In genomic region chr4:95953328-95953727, GRCm38 (mm10) we compare ENCODE assay signal across 19 mouse cellular contexts.
"Had no signal": no experiment of that assay in that cellular context is flagged by ENCODE, and none has a peak within 500 bp of the region (broad histone marks: within the 10 kb centered on the region; RNA-seq: fewer than 3 reads in every experiment).

No protein-coding gene starts in this region.

- H3K9ac ChIP-seq: lung, embryonic 14.5 days; midbrain, embryonic 12.5 days; neural tube, embryonic 13.5 days; neural tube, embryonic 15.5 days; stomach, embryonic 15.5 days had no signal

- H3K4me3 ChIP-seq: midbrain, embryonic 10.5 days; midbrain, embryonic 12.5 days; myocyte; neural tube, embryonic 13.5 days; neural tube, embryonic 15.5 days; stomach, embryonic 15.5 days had no signal

- H3K27me3 ChIP-seq: midbrain, embryonic 12.5 days; neural tube, embryonic 13.5 days; neural tube, embryonic 15.5 days; stomach, embryonic 15.5 days had no signal

- ATAC-seq: midbrain, embryonic 16.5 days had no signal

- H3K9me3 ChIP-seq: midbrain, embryonic 10.5 days; midbrain, embryonic 12.5 days; neural tube, embryonic 13.5 days; neural tube, embryonic 15.5 days; stomach, embryonic 15.5 days had no signal

- H3K4me1 ChIP-seq: midbrain, embryonic 10.5 days; midbrain, embryonic 12.5 days; neural tube, embryonic 13.5 days; neural tube, embryonic 15.5 days; stomach, embryonic 15.5 days had no signal

- H3K27ac ChIP-seq: midbrain, embryonic 10.5 days; midbrain, embryonic 12.5 days; neural tube, embryonic 13.5 days; neural tube, embryonic 15.5 days; stomach, embryonic 15.5 days; stomach, postnatal 0 days had no signal

- DNase-seq: lung, adult 18-20 months; lung, embryonic 14.5 days; lung, postnatal 10 days; lung, postnatal 4 days; midbrain, embryonic 14.5 days; retina, postnatal 1 day; right cerebral cortex, adult 18-20 months; right cerebral cortex, postnatal 14 days; thymus, adult 2 months; thymus, postnatal 25 days; thymus, postnatal 4 days had no signal

- H3K36me3 ChIP-seq: midbrain, embryonic 10.5 days; midbrain, embryonic 12.5 days; neural tube, embryonic 13.5 days; neural tube, embryonic 15.5 days; stomach, embryonic 15.5 days had no signal

- H3K4me2 ChIP-seq: lung, embryonic 14.5 days; midbrain, embryonic 12.5 days; neural tube, embryonic 13.5 days; neural tube, embryonic 15.5 days; stomach, embryonic 15.5 days had no signal
